Mouse (Mus musculus): ENCODE data around the gene Gm13691. TPM values are rescaled to one million over a fixed set of nuclear protein-coding genes. Genes with fewer than 3 reads are reported as not detected.
"Not testable (repeated sequence)": the region's sequence is repeated elsewhere in the genome, so short reads cannot be mapped to it uniquely, and the experiment has no call there.

The Gm13691 gene
- polyA plus RNA-seq, 1 experiment from 2014 or later: not detected

GRCm38 (mm10) chr2:83984443-83984842, 5.9 kb upstream of the Gm13691 start, which contains the start of gene Gm13697:
Gm13697 (plus strand) TSS chr2:83984743.
- H3K4me3 ChIP-seq (ENCODE audit: low read length): not testable (repeated sequence)
- no CpG with 5 or more reads among the region's 6 CpGs for WGBS

GRCm38 (mm10) chr2:83993639-83994255, 3.4 kb downstream of the Gm13691 start:
- not testable (repeated sequence) for ATAC-seq

More at GRCm38 (mm10) chr2:83984443-83984842, 5.9 kb upstream of the Gm13691 start, which contains the start of gene Gm13697:
- not testable (repeated sequence) for ATAC-seq; H3K36me3 ChIP-seq (ENCODE audit: control insufficient read depth, insufficient read depth, low read length); H3K4me1 ChIP-seq (ENCODE audit: control insufficient read depth, insufficient read depth, low read depth, low read length); H3K4me2 ChIP-seq (ENCODE audit: low read length); H3K9me3 ChIP-seq (ENCODE audit: control insufficient read depth, low read length); H3K27ac ChIP-seq (ENCODE audit: low read depth, low read length); H3K27me3 ChIP-seq (replicated peaks; ENCODE audit: control insufficient read depth, insufficient read depth, low read length); H3K9ac ChIP-seq (ENCODE audit: low read depth, low read length)

GRCm38 (mm10) chr2:83994526-83994925, 4.2 kb downstream of the Gm13691 start:
- ATAC-seq; H3K9ac ChIP-seq (ENCODE audit: low read depth, low read length); H3K9me3 ChIP-seq (ENCODE audit: control insufficient read depth, low read length); H3K4me1 ChIP-seq (ENCODE audit: control insufficient read depth, insufficient read depth, low read depth, low read length); H3K27ac ChIP-seq (ENCODE audit: low read depth, low read length); H3K4me3 ChIP-seq (ENCODE audit: low read length); H3K4me2 ChIP-seq (ENCODE audit: low read length); H3K27me3 ChIP-seq (replicated peaks; ENCODE audit: control insufficient read depth, insufficient read depth, low read length); H3K36me3 ChIP-seq (ENCODE audit: control insufficient read depth, insufficient read depth, low read length): not testable (repeated sequence)
- no CpG with 5 or more reads among the region's 3 CpGs for WGBS

More at GRCm38 (mm10) chr2:83993639-83994255, 3.4 kb downstream of the Gm13691 start:
- H3K36me3 ChIP-seq (ENCODE audit: control insufficient read depth, insufficient read depth, low read length); H3K4me2 ChIP-seq (ENCODE audit: low read length); H3K4me1 ChIP-seq (ENCODE audit: control insufficient read depth, insufficient read depth, low read depth, low read length); H3K27ac ChIP-seq (ENCODE audit: low read depth, low read length); H3K4me3 ChIP-seq (ENCODE audit: low read length); H3K9ac ChIP-seq (ENCODE audit: low read depth, low read length); H3K9me3 ChIP-seq (ENCODE audit: control insufficient read depth, low read length); H3K27me3 ChIP-seq (replicated peaks; ENCODE audit: control insufficient read depth, insufficient read depth, low read length): not testable (repeated sequence)
- WGBS: 70% methylated on average over 6 of the region's 9 CpGs

GRCm38 (mm10) chr2:84008913-84009312, 18.6 kb downstream of the Gm13691 start:
- H3K9ac ChIP-seq (ENCODE audit: low read depth, low read length): no peak overlapping the region

DNA sequence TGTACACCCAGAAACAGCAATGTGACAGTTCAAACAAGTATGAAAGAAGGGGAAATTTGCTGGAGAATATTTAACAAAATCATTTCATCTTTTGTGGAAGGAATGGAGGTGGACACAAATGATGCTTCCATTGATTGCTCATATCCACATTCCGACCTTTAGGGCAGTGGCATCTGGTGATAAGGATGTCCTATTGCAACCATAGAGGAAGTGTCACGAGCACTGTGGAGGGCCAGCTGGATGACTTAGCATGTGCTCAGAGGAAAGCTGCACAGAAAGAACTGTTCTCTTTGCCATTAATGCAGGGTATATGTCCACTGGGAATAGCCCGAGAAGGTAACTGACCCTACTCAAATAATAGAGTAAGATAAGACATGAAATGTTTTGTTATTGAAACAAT, 19.5 kb downstream of the Gm13691 start:
- WGBS: 87% methylated on average over 3 of the region's 3 CpGs
- no peaks in the 10 kb centered on the region for H3K9me3 ChIP-seq (ENCODE audit: control insufficient read depth, low read length)

More at GRCm38 (mm10) chr2:84008913-84009312, 18.6 kb downstream of the Gm13691 start:
- Histone ChIP-seq H3K9me3 (ENCODE audit: control insufficient read depth, low read length) (no peaks in the 10 kb centered on the region), H3K4me3 (ENCODE audit: low read length) (no peak overlapping the region), H3K4me2 (ENCODE audit: low read length) (no peak overlapping the region), H3K27me3 (replicated peaks; ENCODE audit: control insufficient read depth, insufficient read depth, low read length) (no peaks in the 10 kb centered on the region), H3K36me3 (ENCODE audit: control insufficient read depth, insufficient read depth, low read length) (no peaks in the 10 kb centered on the region), H3K4me1 (ENCODE audit: control insufficient read depth, insufficient read depth, low read depth, low read length) (no peaks in the 10 kb centered on the region), H3K27ac (ENCODE audit: low read depth, low read length) (no peak overlapping the region)
- 67% methylated on average over 1 of the region's 1 CpGs for WGBS
- ATAC-seq: no peak

GRCm38 (mm10) chr2:84014572-84014971, 24.2 kb downstream of the Gm13691 start:
- no peak overlapping the region for H3K9ac ChIP-seq (ENCODE audit: low read depth, low read length)
- H3K27me3 ChIP-seq (replicated peaks; ENCODE audit: control insufficient read depth, insufficient read depth, low read length): no peaks in the 10 kb centered on the region
- no peaks in the 10 kb centered on the region for H3K4me1 ChIP-seq (ENCODE audit: control insufficient read depth, insufficient read depth, low read depth, low read length)
- H3K9me3 ChIP-seq (ENCODE audit: control insufficient read depth, low read length): no peaks in the 10 kb centered on the region
- H3K27ac ChIP-seq (ENCODE audit: low read depth, low read length): no peak overlapping the region
- H3K4me3 ChIP-seq (ENCODE audit: low read length): no peak overlapping the region
- H3K36me3 ChIP-seq (ENCODE audit: control insufficient read depth, insufficient read depth, low read length): no peaks in the 10 kb centered on the region
- ATAC-seq: no peak
- H3K4me2 ChIP-seq (ENCODE audit: low read length): no peak overlapping the region
- 81% methylated on average over 6 of the region's 6 CpGs for WGBS

More for the DNA sequence above, 19.5 kb downstream of the Gm13691 start:
- H3K4me3 ChIP-seq (ENCODE audit: low read length): no peak overlapping the region
- no peaks in the 10 kb centered on the region for H3K27me3 ChIP-seq (replicated peaks; ENCODE audit: control insufficient read depth, insufficient read depth, low read length)
- no peaks in the 10 kb centered on the region for H3K4me1 ChIP-seq (ENCODE audit: control insufficient read depth, insufficient read depth, low read depth, low read length)
- no peak overlapping the region for H3K27ac ChIP-seq (ENCODE audit: low read depth, low read length)
- H3K4me2 ChIP-seq (ENCODE audit: low read length): no peak overlapping the region
- no peaks in the 10 kb centered on the region for H3K36me3 ChIP-seq (ENCODE audit: control insufficient read depth, insufficient read depth, low read length)
- no peak for ATAC-seq
- no peak overlapping the region for H3K9ac ChIP-seq (ENCODE audit: low read depth, low read length)

- WGBS: 76% methylated on average over 5 of the region's 5 CpGs
- H3K9ac ChIP-seq (ENCODE audit: low read depth, low read length): not testable (repeated sequence)
These were observed 25.9 kb downstream of the Gm13691 start for GRCm38 (mm10) chr2:84016291-84016690.

DNA sequence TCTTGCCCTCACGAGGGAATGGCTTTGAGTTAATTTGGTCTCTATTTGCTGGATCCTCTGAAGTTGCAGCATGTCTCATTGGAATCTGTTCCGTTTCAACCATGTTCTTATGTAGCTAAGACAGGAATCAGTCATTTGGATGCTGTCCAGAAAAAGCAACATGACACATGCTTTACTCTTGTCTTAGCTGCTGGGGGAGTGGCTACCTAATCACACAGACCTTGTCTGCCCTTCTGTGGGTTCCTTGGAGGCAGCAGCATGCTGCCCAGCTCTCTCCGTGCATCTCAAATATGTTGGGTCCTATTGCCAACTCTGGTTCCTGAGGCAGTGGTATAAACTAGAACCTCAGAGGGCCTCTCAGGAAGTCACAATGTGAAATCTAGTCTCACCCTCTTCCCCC, 28.0 kb downstream of the Gm13691 start:
- ATAC-seq: no peak
- 68% methylated on average over 3 of the region's 3 CpGs for WGBS

More at GRCm38 (mm10) chr2:84016291-84016690, 25.9 kb downstream of the Gm13691 start:
- not testable (repeated sequence) for ATAC-seq; H3K36me3 ChIP-seq (ENCODE audit: control insufficient read depth, insufficient read depth, low read length); H3K4me1 ChIP-seq (ENCODE audit: control insufficient read depth, insufficient read depth, low read depth, low read length); H3K27me3 ChIP-seq (replicated peaks; ENCODE audit: control insufficient read depth, insufficient read depth, low read length); H3K9me3 ChIP-seq (ENCODE audit: control insufficient read depth, low read length); H3K4me3 ChIP-seq (ENCODE audit: low read length); H3K4me2 ChIP-seq (ENCODE audit: low read length); H3K27ac ChIP-seq (ENCODE audit: low read depth, low read length)

DNA sequence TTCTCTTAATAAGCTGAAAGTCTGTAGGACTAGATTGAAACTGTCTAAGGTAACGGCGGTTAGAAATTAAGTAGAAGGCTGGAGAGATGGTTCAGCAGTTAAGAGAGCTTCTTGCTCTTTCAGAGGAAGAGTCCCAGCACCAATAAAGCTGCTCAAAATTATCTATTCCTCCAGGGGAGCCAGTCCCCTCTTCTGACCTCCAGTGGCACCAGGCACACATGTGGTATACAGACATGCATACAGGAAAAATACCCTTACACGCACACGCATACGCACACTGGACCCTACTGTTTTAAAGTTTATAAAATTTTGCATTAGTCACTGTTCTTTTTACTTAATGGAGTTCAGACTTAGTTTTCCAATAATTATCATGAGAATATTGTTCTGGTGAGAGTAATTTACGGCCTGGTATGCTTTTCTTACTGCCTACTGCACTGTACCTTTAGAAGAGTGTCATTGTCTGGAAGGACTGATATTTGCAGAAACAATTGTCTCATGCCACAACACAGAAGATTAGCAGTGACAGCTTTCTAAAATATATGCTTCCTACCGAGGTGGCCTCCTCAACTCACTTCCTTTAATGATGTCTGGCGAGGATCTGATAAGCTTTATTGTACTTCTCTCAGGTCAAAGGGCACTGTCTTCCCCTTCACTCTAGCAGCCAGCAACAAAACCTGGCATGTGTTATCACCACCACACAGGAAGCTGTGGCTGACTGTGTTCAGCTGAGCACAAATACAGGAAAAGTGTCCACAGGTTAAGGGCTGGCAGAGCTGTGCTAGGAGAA, 29.4 kb downstream of the Gm13691 start:
- no peaks in the 10 kb centered on the region for H3K9me3 ChIP-seq (ENCODE audit: control insufficient read depth, low read length)
- no peak overlapping the region for H3K4me2 ChIP-seq (ENCODE audit: low read length)
- H3K36me3 ChIP-seq (ENCODE audit: control insufficient read depth, insufficient read depth, low read length): no peaks in the 10 kb centered on the region
- H3K27me3 ChIP-seq (replicated peaks; ENCODE audit: control insufficient read depth, insufficient read depth, low read length): no peaks in the 10 kb centered on the region
- no peaks in the 10 kb centered on the region for H3K4me1 ChIP-seq (ENCODE audit: control insufficient read depth, insufficient read depth, low read depth, low read length)
- ATAC-seq: no peak
- 75% methylated on average over 8 of the region's 8 CpGs for WGBS
- no peak overlapping the region for H3K4me3 ChIP-seq (ENCODE audit: low read length)
- H3K9ac ChIP-seq (ENCODE audit: low read depth, low read length): no peak overlapping the region
- H3K27ac ChIP-seq (ENCODE audit: low read depth, low read length): no peak overlapping the region

More for the DNA sequence above, 28.0 kb downstream of the Gm13691 start:
- Histone ChIP-seq H3K4me3 (ENCODE audit: low read length) (no peak overlapping the region), H3K9me3 (ENCODE audit: control insufficient read depth, low read length) (no peaks in the 10 kb centered on the region), H3K4me2 (ENCODE audit: low read length) (no peak overlapping the region), H3K9ac (ENCODE audit: low read depth, low read length) (no peak overlapping the region), H3K27ac (ENCODE audit: low read depth, low read length) (no peak overlapping the region), H3K4me1 (ENCODE audit: control insufficient read depth, insufficient read depth, low read depth, low read length) (no peaks in the 10 kb centered on the region), H3K36me3 (ENCODE audit: control insufficient read depth, insufficient read depth, low read length) (no peaks in the 10 kb centered on the region), H3K27me3 (replicated peaks; ENCODE audit: control insufficient read depth, insufficient read depth, low read length) (no peaks in the 10 kb centered on the region)
